Mouse (Mus musculus) lung, adult 2 months (tissue): ENCODE data around the gene Fbxo33. TPM values are rescaled to one million over a fixed set of nuclear protein-coding genes. Genes with fewer than 3 reads are reported as not detected.
"Not testable (repeated sequence)": the region's sequence is repeated elsewhere in the genome, so short reads cannot be mapped to it uniquely, and the experiment has no call there.

Experiments
- DNase-seq: peaks from one replicate; pipeline ENCODE4 v3.0.0; 2022
- H3K4me1 ChIP-seq: fragments of 200-500 bp; 2 replicates; pipeline ENCODE4 v1.6.1; 2011; ENCODE audit warnings: low read length; ENCODE audit not compliant: control insufficient read depth, insufficient read depth
- H3K4me3 ChIP-seq: fragments of 200-500 bp; replicated peaks from 2 replicates; pipeline ENCODE3; 2011; ENCODE audit warnings: low read depth, mild to moderate bottlenecking, control low read depth, low read length; ENCODE audit errors: extremely low read depth
- CTCF ChIP-seq: fragments of 200-500 bp; IDR thresholded peaks from 2 replicates; pipeline ENCODE4 v1.5.1; 2011; ENCODE audit warnings: mild to moderate bottlenecking, low read length, control low read depth; ENCODE audit not compliant: insufficient read depth
- POLR2A ChIP-seq: fragments of 200-500 bp; IDR thresholded peaks from 2 replicates; pipeline ENCODE4 v1.6.1; 2011; ENCODE audit warnings: low read depth, mild to moderate bottlenecking, control low read depth, low read length, borderline replicate concordance; ENCODE audit errors: extremely low read depth
- WGBS: fragments of 180-500 bp; shearing (Covaris S2); methylation state at CpG from one replicate; pipeline ENCODE4 v1.1.7; 2018; 5-methylcytosine and 5-hydroxymethylcytosine counted together
- polyA plus RNA-seq: library from polyadenylated mRNA; depleted of rRNA; stranded (reverse); fragments of >200 nt; gene quantifications from 2 replicates; pipeline ENCODE4 v1.2.3, GENCODE M21; 2012; rRNA removed

The Fbxo33 gene
- polyA plus RNA-seq = 5.5 and 11.3 TPM in 2 replicates

DNA sequence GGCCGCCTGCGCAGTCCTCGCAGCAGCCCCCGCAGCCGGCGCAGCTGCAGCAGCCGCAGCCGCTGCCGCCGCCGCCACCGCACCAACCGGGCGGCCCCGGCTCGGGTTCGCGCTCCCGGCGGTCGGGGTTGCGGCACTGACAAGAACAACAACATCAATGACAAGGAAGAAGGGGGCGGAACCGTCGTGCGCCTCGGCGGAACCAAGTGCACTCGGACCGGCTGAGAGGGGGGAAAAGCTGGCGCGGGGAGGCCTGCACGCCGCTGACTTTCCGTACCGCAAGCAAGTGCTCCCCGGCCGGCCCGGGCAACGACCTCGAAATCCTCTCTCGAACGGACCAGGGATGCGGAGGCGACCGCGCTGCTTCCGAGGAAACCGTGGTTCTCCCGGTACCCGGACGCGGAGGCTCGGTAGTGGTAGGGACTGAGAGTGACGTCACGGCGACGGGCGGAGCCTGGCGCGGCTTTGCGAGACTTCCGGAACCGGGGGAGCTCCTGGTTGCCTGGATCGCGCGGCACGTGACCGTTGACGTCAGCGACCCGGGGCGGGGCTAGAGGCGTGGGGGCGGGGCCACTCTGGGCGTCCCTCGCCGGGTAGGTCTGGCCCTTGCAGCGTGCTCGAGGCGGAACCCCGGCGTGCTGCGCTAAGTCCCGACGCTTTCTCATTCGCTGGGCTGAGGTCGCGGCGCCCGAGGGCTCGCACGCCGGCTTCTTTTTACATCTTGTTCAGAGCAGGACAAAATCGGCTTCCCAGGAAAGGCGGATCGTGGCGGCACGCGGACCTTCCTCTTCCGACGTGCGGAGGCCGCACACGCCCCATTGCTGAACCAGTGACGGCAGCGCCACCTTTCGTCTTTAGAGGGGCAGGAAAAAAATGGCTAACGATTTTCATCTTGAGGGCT is at the start of gene Fbxo33:
Gene Fbxo33 (minus strand): TSS at position 401 of the 901 bp plus-strand sequence.
- WGBS = under 1% methylated on average over 109 of the region's 109 CpGs
- peaks cover 9% of the 10 kb centered on the region for H3K4me1 ChIP-seq
- peak within 1 kb of the TSS; percentile 97 for H3K4me3 ChIP-seq
- no peak; the same call in 1 of the 2 replicates for TF ChIP-seq POLR2A
- TF ChIP-seq CTCF = peak; percentile 54
- peak; percentile 95 for DNase-seq

DNA sequence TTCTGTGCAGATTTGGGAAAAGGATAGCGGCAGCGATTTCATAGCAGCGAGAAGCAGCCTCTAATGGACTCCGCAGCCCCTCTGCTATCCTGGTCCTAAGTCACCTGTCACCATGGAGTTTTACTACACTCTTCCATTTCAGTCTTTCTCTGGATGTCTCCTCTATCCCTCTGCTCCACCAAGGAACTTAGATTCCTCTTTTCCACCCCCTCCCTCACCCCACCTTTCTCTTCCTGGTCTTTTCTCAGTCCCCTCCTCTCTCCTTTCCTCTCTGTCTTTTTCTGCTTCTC is 46.4 kb upstream of the Fbxo33 start:
- Histone ChIP-seq H3K4me1 (no peaks in the 10 kb centered on the region), H3K4me3 (no peak overlapping the region)
- WGBS = 85% methylated on average over 4 of the region's 4 CpGs
- no peak for DNase-seq
- TF ChIP-seq CTCF (no peak), POLR2A (no peak)

DNA sequence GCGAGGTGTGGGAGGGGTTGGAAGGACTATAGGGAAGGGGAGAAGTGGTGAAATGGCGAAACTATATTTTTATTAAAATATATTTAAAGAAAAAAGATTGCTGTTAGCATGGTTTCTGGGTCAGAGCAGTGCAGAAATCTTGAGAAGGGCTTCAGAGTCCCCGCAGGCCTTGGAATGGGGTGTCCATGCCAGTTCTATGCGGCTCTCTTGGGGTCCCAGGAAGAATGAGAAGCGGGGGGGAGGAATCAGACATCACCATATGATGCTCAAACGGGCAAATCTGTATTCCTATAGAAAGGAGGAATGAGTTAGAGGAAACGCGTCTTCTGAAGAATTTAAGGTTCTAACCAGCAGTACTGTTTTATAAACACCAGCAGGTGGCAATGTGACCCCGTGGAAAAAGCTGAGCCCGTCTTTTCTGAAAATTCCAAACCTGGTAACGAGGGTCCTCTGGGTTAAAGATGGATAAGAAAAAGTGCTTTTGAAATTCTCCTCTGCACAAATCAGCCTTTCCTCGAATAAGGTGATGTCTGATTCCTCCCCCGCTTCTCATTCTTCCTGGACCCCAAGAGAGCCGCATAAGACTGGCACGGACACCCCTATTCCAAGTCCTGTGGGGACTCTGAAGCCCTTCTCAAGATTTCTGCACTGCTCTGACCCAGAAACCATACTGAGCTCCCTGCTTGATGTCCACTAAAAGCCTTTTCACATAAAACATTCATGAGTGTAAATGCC is 45.8 kb upstream of the Fbxo33 start:
- Histone ChIP-seq H3K4me1 (no peaks in the 10 kb centered on the region), H3K4me3 (no peak overlapping the region)
- WGBS = 33% methylated on average over 15 of the region's 15 CpGs
- DNase-seq = no peak
- no peak for TF ChIP-seq POLR2A
- no peak for TF ChIP-seq CTCF

DNA sequence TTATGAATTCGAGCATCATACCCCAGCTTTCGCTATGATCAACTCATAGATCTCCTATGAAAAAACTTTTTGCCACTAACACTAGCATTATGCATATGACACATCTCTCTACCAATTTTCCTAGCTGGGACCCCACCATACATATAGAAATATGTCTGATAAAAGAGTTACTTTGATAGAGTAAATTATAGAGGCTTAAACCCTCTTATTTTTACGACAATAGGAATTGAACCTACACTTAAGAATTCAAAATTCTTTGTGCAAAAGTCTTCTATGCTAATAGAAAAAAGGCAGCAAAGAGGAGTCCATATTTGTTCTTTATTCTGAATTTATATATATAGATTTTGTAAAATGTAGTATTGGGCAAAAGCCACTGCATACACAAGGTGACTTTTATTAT is 43.3 kb upstream of the Fbxo33 start:
- no peak overlapping the region for H3K4me3 ChIP-seq
- TF ChIP-seq CTCF (no peak), POLR2A (no peak)
- DNase-seq = no peak
- H3K4me1 ChIP-seq = no peaks in the 10 kb centered on the region
- WGBS = 80% methylated on average over 3 of the region's 3 CpGs

DNA sequence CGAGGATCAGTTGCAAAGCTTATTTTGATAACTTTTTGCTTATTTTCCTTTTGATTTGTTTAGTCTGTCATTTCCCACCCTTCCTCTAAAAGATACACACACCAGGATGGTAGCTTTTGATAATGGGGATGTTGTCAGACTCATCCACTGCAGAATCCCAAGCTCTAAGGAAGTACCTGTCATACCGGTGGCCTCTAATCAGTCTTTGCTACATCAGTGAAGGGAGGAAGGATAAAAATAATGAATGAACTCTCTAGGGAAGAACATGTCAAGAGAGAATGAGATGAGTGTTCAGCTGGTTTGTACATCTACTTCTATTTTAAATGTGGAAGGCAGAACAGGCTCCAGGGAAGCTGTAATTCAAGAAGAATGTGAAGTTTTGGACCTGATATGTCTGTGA is 41.3 kb upstream of the Fbxo33 start:
- no peak for DNase-seq
- no peaks in the 10 kb centered on the region for H3K4me1 ChIP-seq
- TF ChIP-seq CTCF = no peak
- no peak for TF ChIP-seq POLR2A
- WGBS = 41% methylated on average over 2 of the region's 2 CpGs
- no peak overlapping the region for H3K4me3 ChIP-seq

DNA sequence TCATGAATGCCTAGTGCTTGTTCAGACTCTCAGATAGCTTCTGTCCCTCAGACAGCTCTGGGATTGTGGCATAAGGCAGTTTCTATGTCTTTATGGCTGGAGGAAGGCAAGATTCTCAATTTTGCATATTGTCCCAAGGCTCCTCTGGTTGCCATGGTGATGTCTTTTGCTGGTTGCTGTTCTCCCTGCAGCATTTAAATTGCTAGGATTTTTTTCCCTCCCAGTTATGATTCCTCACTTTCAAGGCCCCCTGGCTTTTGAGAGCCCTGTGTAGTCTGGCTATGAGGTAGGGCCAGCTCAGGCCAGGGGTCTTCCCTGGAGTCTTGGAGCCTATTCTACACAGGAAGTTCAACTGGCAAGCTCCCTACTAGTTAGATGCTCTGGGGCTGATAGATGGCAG is 40.8 kb upstream of the Fbxo33 start:
- no peaks in the 10 kb centered on the region for H3K4me1 ChIP-seq
- no peak overlapping the region for H3K4me3 ChIP-seq
- no peak for DNase-seq
- TF ChIP-seq POLR2A (no peak), CTCF (no peak)

DNA sequence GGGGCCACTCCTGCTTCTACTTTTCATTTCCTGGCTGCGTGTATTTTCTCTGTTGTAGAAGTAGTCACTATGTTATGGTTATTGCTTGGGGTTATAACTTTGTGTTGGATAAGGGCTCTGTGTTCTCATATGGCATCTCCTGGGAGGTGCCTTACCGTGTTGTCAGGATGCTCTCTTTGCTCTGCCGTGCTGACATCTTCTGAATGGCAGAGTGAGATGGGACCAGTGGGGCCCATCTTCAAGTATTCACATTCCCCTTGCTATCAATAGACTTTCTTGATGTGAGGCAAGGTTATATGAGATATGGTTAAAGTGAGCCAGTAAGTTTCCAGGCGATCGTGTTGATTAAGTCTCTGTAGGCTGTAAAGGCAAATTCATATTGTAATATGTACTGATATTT is 39.5 kb upstream of the Fbxo33 start:
- no peak overlapping the region for H3K4me3 ChIP-seq
- no peak for TF ChIP-seq POLR2A
- TF ChIP-seq CTCF = no peak
- 90% methylated on average over 5 of the region's 5 CpGs for WGBS

DNA sequence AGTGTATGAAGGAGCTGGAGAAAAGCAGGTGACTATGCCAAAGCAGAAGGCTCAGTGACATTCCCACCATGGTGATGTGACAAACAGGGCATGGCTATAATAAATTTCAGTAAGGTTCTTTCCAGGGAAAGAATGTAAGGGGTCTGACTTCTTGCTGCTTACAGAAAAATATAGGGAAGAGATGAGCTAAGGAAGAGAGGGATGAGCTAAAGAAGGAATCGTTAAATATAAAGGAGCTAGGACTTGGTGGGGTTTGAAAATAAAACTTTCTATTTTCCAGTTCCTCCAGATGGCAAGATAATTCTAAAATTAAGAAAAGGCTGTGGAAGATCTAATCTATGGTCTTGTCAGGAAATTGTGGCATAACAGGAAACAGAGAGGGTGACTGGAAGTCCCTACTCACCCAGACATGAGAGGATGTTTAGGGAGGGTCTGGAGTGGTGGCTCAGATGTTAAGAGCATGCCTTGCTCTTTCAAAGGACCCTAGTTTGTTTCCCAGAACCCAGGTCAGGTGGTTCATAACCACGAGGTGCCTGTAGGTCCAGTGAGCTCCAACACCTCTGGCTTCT is 30.8 kb upstream of the Fbxo33 start:
- TF ChIP-seq POLR2A (no peak), CTCF (no peak)
- WGBS = 27% methylated on average over 2 of the region's 2 CpGs
- Histone ChIP-seq H3K4me3 (no peak overlapping the region), H3K4me1 (no peaks in the 10 kb centered on the region; the same call in 1 of the 2 replicates)
- no peak for DNase-seq

More for the DNA sequence above, 39.5 kb upstream of the Fbxo33 start:
- no peak for DNase-seq
- no peaks in the 10 kb centered on the region for H3K4me1 ChIP-seq

DNA sequence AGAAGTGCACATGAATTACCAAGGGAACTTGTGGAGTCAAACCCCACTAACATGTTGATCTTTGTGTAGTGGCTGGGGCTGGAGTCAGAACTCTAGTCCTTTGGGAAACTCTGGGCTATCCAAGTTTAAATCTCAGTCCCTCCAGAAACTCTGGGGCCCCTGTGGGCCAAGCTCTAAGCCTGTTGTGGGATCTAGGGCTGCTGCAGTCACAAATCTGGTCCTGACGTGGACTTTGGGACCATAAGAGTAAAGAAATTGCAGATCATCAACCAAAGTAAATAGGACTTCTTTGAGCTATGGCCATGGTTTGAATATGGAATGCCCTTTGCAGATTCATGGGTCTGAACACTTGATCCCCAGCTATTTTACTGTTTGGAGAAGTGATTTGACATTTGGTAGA is 29.4 kb upstream of the Fbxo33 start:
- TF ChIP-seq POLR2A (no peak), CTCF (no peak)
- WGBS = 82% methylated on average over 1 of the region's 1 CpGs

DNA sequence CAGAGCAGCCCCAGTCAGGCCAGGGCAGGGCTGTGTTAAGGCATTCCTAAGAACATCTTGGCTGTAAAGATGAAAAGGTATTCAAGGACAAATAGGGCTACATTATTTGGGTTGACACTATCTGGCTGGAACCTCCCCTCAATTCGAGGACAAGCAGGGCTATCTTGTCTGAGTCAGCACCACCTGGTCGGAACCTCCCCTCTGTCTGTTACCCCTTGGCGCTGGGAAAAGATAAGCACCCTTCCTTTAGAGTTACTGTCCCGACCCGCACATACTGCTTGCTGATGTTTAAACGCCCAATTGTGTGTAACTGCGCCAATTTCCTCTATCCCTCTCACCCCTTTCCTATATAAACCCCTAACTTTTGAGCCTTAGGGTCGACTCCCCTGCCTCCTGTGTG is 21.5 kb upstream of the Fbxo33 start:
- WGBS = 78% methylated on average over 8 of the region's 8 CpGs
- not testable (repeated sequence) for H3K4me3 ChIP-seq

More for the DNA sequence above, 29.4 kb upstream of the Fbxo33 start:
- H3K4me3 ChIP-seq = no peak overlapping the region
- DNase-seq = no peak
- H3K4me1 ChIP-seq = no peaks in the 10 kb centered on the region; the same call in 1 of the 2 replicates

More for the DNA sequence above, 21.5 kb upstream of the Fbxo33 start:
- not testable (repeated sequence) for H3K4me1 ChIP-seq, DNase-seq
